Mouse (Mus musculus): ENCODE measurements around the gene Tmem151a.

DNA sequence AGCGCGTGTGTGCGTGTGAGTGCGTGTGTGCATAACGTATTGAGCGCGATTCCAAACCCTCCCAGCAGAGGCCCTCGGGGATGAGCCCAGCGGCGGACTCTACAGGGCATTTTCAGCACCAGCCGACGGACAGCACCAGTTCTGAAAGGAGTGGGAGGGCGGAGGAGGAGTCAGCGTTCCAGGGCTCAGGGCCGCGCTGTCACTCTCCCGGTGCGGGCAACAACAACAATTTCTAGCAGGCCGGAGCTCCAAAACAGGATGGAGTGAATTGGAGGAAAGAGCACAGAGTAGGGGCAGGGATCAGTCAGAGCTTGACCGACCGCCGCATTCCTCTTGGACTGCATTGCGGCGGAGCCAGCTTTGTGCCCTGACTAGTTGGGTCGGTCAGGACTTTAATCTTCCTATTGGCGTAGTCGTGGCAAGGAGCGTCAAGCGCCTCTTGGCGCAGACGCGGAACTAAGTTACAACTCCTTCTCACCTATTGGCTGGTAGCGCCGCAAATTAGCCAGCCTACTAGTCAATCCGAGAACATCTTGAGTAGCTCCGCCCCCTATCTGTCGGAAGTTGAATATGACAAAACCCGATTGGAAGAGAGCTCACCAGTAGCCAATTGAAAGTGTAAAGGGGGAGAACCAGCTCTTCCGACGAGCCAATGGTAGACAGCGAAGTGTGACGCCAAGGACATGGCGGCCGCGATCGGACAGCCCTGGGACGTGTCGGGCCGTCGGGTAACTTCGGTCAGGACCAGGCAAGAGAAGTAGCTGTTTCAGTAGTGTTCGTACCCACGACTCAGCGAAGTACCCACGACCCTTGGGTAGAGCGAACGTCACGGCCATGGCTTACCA is 2.8 kb upstream of the Tmem151a start, which contains the start of gene Yif1a:
- TF ChIP-seq RCOR1 (conservative IDR thresholded peaks at IDR 0.05; ENCODE audit: low read depth, low read length) (no peak), POLR2A (IDR thresholded peaks at IDR 0.05; ENCODE audit: low read depth, low read length) (peak; percentile 89), USF1 (IDR thresholded peaks at IDR 0.05; ENCODE audit: low read depth, low read length) (no peak), SMC3 (IDR thresholded peaks at IDR 0.05; ENCODE audit: low read depth, low read length) (peak; percentile 30), RAD21 (IDR thresholded peaks at IDR 0.05; ENCODE audit: low read depth, low read length) (no peak), UBTF (IDR thresholded peaks at IDR 0.05; ENCODE audit: low read depth, low read length) (0 out of 2 replicates have a peak, but pooled peaks have one; percentile 18), MYC (IDR thresholded peaks at IDR 0.05; ENCODE audit: low read depth, low read length) (no peak), CTCF (conservative IDR thresholded peaks at IDR 0.05 in 1 of 2, IDR thresholded peaks at IDR 0.05 in 1 of 2; ENCODE audit: low read depth in 2 of 2, low read length in 2 of 2) (peak in 1 of 2 experiments; percentile 60; a peak in 2 of 4 replicates), ZMIZ1 (IDR thresholded peaks at IDR 0.05; ENCODE audit: low read depth, low read length) (no peak)
